Mouse (Mus musculus) urinary bladder, postnatal 10 days (tissue): ENCODE data around the gene Ajm1.

Source experiments
- DNase-seq: peaks from one replicate; pipeline ENCODE4 v3.0.0; 2022; ENCODE audit warnings: low spot score

Gene Ajm1

GRCm38 (mm10) chr2:25581294-25581864 is at the start of gene Ajm1:
Gene Ajm1 (minus strand): TSS chr2:25581757.
- DNase-seq: no peak

GRCm38 (mm10) chr2:25628738-25629137 is 47.2 kb upstream of the Ajm1 start:
- DNase-seq: no peak

GRCm38 (mm10) chr2:25627811-25628210 is 46.3 kb upstream of the Ajm1 start, which contains the start of gene Fcna:
Gene Fcna (minus strand): TSS chr2:25628030.
- DNase-seq: no peak

GRCm38 (mm10) chr2:25625986-25626385 is 44.4 kb upstream of the Ajm1 start:
- no peak for DNase-seq

- DNase-seq: peak; percentile 67
Measured at GRCm38 (mm10) chr2:25621229-25622200, 40.0 kb upstream of the Ajm1 start, which contains the start of gene Tmem141. Gene Tmem141 (minus strand): TSS chr2:25622005.

- no peak for DNase-seq
Measured at GRCm38 (mm10) chr2:25620852-25621228, 39.3 kb upstream of the Ajm1 start.

- DNase-seq: no peak
Measured at GRCm38 (mm10) chr2:25620386-25620785, 38.8 kb upstream of the Ajm1 start.

GRCm38 (mm10) chr2:25617578-25617977 is 36.0 kb upstream of the Ajm1 start, which contains the start of gene Ccdc183:
Gene Ccdc183 (minus strand): TSS chr2:25617678.
- DNase-seq: no peak

- DNase-seq: no peak
Measured at GRCm38 (mm10) chr2:25616398-25616797, 34.8 kb upstream of the Ajm1 start.

- DNase-seq: no peak
Measured at GRCm38 (mm10) chr2:25608671-25609070, 27.1 kb upstream of the Ajm1 start.

- DNase-seq: peak; percentile 51
Measured at GRCm38 (mm10) chr2:25607761-25608622, 26.4 kb upstream of the Ajm1 start, which contains the start of gene Rabl6. Gene Rabl6 (minus strand): TSS chr2:25608521.

- DNase-seq: no peak
Measured at GRCm38 (mm10) chr2:25602526-25602925, 21.0 kb upstream of the Ajm1 start.

- no peak for DNase-seq
Measured at GRCm38 (mm10) chr2:25600037-25600436, 18.5 kb upstream of the Ajm1 start.

GRCm38 (mm10) chr2:25598749-25599148 is 17.2 kb upstream of the Ajm1 start:
- DNase-seq: no peak

GRCm38 (mm10) chr2:25596765-25597510 is 15.4 kb upstream of the Ajm1 start:
- no peak for DNase-seq

GRCm38 (mm10) chr2:25591863-25592262 is 10.3 kb upstream of the Ajm1 start:
- no peak for DNase-seq

GRCm38 (mm10) chr2:25588227-25588907 is 6.8 kb upstream of the Ajm1 start:
- no peak for DNase-seq

- DNase-seq: no peak
Measured at GRCm38 (mm10) chr2:25587290-25587689, 5.7 kb upstream of the Ajm1 start.

- DNase-seq: no peak
Measured at GRCm38 (mm10) chr2:25585601-25586000, 4.0 kb upstream of the Ajm1 start.

GRCm38 (mm10) chr2:25584856-25585255 is 3.3 kb upstream of the Ajm1 start:
- DNase-seq: no peak

- no peak for DNase-seq
Measured at GRCm38 (mm10) chr2:25584152-25584551, 2.6 kb upstream of the Ajm1 start.
